Mouse (Mus musculus) forebrain, embryonic 13.5 days (tissue): ENCODE measurements around the gene Rab24. TPM values are rescaled to one million over a fixed set of nuclear protein-coding genes. Genes with fewer than 3 reads are reported as not detected.

Experiments
- ATAC-seq: fragments of 200-750 bp; cut with Nextera tagmentation; 2 replicates; pipeline ENCODE4 v1.8.0; 2017
- H3K27ac ChIP-seq: fragments of 300-500 bp; sonication (generic); 2 replicates; pipeline ENCODE4 v1.5.1; 2015; ENCODE audit warnings: inconsistent platforms, mild to moderate bottlenecking, moderate library complexity
- H3K27me3 ChIP-seq: fragments of 300-500 bp; sonication (generic); 2 replicates; pipeline ENCODE4 v1.6.1; 2015; ENCODE audit warnings: mild to moderate bottlenecking, inconsistent platforms
- H3K36me3 ChIP-seq: fragments of 300-500 bp; sonication (generic); 2 replicates; pipeline ENCODE4 v1.6.1; 2015; ENCODE audit warnings: mild to moderate bottlenecking, inconsistent platforms; ENCODE audit not compliant: poor library complexity, severe bottlenecking
- H3K4me1 ChIP-seq: fragments of 300-500 bp; sonication (generic); 2 replicates; pipeline ENCODE4 v1.6.1; 2015; ENCODE audit warnings: inconsistent platforms
- H3K4me2 ChIP-seq: fragments of 300-500 bp; sonication (generic); 2 replicates; pipeline ENCODE4 v1.6.1; 2015; ENCODE audit warnings: inconsistent platforms, mild to moderate bottlenecking, moderate library complexity
- H3K4me3 ChIP-seq: fragments of 300-500 bp; sonication (generic); 2 replicates; pipeline ENCODE4 v1.5.1; 2015; ENCODE audit warnings: mild to moderate bottlenecking, inconsistent platforms
- H3K9ac ChIP-seq: fragments of 300-500 bp; sonication (generic); 2 replicates; pipeline ENCODE4 v1.6.1; 2015; ENCODE audit warnings: mild to moderate bottlenecking, inconsistent platforms
- H3K9me3 ChIP-seq: fragments of 300-500 bp; sonication (generic); replicated peaks from 2 replicates; pipeline ENCODE4 v1.6.1; 2016; ENCODE audit warnings: inconsistent platforms
- WGBS: fragments of 180-500 bp; shearing (Covaris S2); methylation state at CpG from one replicate; pipeline ENCODE4 v1.1.7; 2015; 5-methylcytosine and 5-hydroxymethylcytosine counted together
- polyA plus RNA-seq: library from polyadenylated mRNA; unstranded; fragments of >200 nt; fragmentation: Nextera tagmentation; extraction: Ambion mirVana; gene quantifications from 2 replicates; pipeline ENCODE4 v1.2.1, GENCODE M21; 2015

Gene Rab24
- polyA plus RNA-seq, 1 experiment from 2014 or later = 102 TPM

DNA sequence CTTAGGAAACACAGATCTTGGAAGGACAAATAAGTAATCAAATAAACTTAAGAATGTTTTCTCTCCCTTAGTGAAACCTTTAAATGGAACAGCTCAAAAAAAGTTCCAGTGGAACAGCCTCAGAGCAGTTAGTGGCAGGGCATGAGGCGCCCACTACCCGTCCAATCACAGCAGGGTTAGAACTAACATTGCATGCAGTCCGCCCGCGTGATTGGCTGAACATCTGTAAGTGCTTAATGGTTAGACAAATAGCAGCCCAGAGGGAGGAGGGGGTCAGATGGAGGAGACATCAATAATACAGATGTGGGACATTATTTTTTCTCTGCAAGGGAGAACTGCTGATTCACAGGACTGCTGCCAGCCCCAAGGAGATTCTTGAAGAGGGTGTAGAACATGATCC, 44.5 kb downstream of the Rab24 start:
- H3K4me3 ChIP-seq = no peak overlapping the region
- no peak overlapping the region for H3K4me2 ChIP-seq
- H3K9me3 ChIP-seq = no peaks in the 10 kb centered on the region
- H3K27me3 ChIP-seq = no peaks in the 10 kb centered on the region
- WGBS = 89% methylated on average over 5 of the region's 5 CpGs
- no peaks in the 10 kb centered on the region for H3K4me1 ChIP-seq
- H3K27ac ChIP-seq = no peak overlapping the region
- ATAC-seq = no peak
- peaks cover 56% of the 10 kb centered on the region for H3K36me3 ChIP-seq
- no peak overlapping the region for H3K9ac ChIP-seq

Other genes with a start within 250 kb of the Rab24 start
- 24.3 and 24.6 TPM in 2 replicates for gene Uimc1, start 221.6 kb downstream of the Rab24 start, polyA plus RNA-seq
- 23.1 and 24.3 TPM in 2 replicates for gene Zfp346, start 216.6 kb downstream of the Rab24 start, polyA plus RNA-seq
- not detected in 2 replicates for gene Gm17617, start 188.4 kb downstream of the Rab24 start, polyA plus RNA-seq
- 0.25 and 0.48 TPM in 2 replicates for gene Fgfr4, start 169.3 kb downstream of the Rab24 start, polyA plus RNA-seq
- gene Nsd1, start 112.2 kb downstream of the Rab24 start, polyA plus RNA-seq = 70.7 and 77.2 TPM in 2 replicates
- 309 and 331 TPM in 2 replicates for gene Prelid1, start 1.4 kb downstream of the Rab24 start, polyA plus RNA-seq
- 42.8 and 44.6 TPM in 2 replicates for gene Mxd3, start 7.9 kb upstream of the Rab24 start, polyA plus RNA-seq
- gene Lman2, start 40.8 kb upstream of the Rab24 start, polyA plus RNA-seq = 57.9 and 60.5 TPM in 2 replicates
- gene Rgs14, start 47.8 kb upstream of the Rab24 start, polyA plus RNA-seq = 0.30 and 0.40 TPM in 2 replicates
- not detected in 2 replicates for gene Slc34a1, start 76.2 kb upstream of the Rab24 start, polyA plus RNA-seq
- gene Pfn3, start 93.3 kb upstream of the Rab24 start, polyA plus RNA-seq = 0.60 TPM in 1 of 2 replicates, not detected in the other
- not detected in 2 replicates for gene F12, start 104.8 kb upstream of the Rab24 start, polyA plus RNA-seq
- gene Grk6, start 123.1 kb upstream of the Rab24 start, polyA plus RNA-seq = 24.9 and 26.9 TPM in 2 replicates
- gene Prr7, start 142.3 kb upstream of the Rab24 start, polyA plus RNA-seq = 1.6 and 2.2 TPM in 2 replicates
- 639 and 641 TPM in 2 replicates for gene Dbn1, start 166.2 kb upstream of the Rab24 start, polyA plus RNA-seq
- gene Pdlim7, start 191.7 kb upstream of the Rab24 start, polyA plus RNA-seq = 152 and 157 TPM in 2 replicates
- gene Dok3, start 207.3 kb upstream of the Rab24 start, polyA plus RNA-seq = 2.1 and 3.7 TPM in 2 replicates
- 67.3 and 72.1 TPM in 2 replicates for gene Ddx41, start 214.7 kb upstream of the Rab24 start, polyA plus RNA-seq
- 58.1 and 58.7 TPM in 2 replicates for gene Fam193b, start 249.2 kb upstream of the Rab24 start, polyA plus RNA-seq